Mouse (Mus musculus) testis, adult 2 months (tissue): ENCODE data around the gene Ntsr1.

Experiments used
- CTCF ChIP-seq: fragments of 200-500 bp; IDR thresholded peaks from 2 replicates; pipeline ENCODE4 v1.5.1; 2012; ENCODE audit warnings: low read depth, mild to moderate bottlenecking, inconsistent platforms, low read length, moderate library complexity; ENCODE audit not compliant: control insufficient read depth, insufficient read depth, insufficient replicate concordance
- POLR2A ChIP-seq: fragments of 200-500 bp; IDR thresholded peaks from 2 replicates; pipeline ENCODE4 v1.6.1; 2012; ENCODE audit warnings: low read depth, mild to moderate bottlenecking, inconsistent platforms, low read length, moderate library complexity; ENCODE audit not compliant: control insufficient read depth

- TF ChIP-seq POLR2A (no peak), CTCF (no peak)
Observed at GRCm38 (mm10) chr2:180576482-180576881, 76.7 kb downstream of the Ntsr1 start.
